Mouse (Mus musculus): ENCODE measurements around the gene Rfc2. TPM values are rescaled to one million over a fixed set of nuclear protein-coding genes. Genes with fewer than 3 reads are reported as not detected.

Rfc2 gene
- 10 to 100 TPM; 54.0 to 67.3 (median 60.3) TPM for total RNA-seq (2022)

DNA sequence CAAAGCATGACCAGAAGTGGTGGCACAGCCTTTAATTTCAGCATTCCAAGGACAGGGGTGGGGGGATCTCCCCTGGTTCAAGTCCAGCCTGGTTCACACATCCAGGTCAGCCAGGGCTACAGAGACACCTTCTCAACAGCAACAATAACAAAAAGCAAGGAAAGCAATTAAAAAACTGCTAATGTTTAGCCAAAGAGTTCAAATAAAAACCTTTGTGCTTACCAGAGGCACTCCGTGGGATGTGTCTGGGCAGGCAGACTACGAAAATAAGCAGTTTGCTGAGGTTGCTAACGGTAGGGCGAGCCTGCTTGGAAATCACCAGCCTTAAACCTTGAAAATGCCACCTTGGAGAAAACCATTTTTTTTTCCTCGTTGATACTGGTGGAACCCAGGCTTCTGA, at the start of gene Rfc2:
Gene Rfc2, plus strand, starts transcription at position 221 of the 400 bp plus-strand sequence.
- no peak for DNase-seq (ENCODE audit: low spot score in 2 of 2)

DNA sequence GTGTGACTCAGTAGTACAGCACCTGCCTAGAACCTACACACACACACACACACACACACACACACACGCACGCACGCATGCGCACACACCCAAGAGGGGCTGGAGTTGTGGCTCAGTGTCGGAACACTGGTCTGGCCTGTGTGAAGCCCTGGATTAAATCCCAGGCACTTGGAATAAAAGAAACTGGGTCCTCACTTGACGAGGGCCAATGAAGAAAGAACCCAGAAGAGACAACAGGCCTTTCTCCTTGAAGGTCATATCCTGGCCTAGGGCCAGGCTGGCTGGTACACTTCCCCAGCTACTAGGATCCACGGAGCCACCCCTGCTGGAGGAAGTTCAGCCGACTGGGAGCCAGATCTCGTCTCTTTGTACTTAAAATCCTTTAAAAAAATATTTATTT, 49.6 kb upstream of the Rfc2 start:
- DNase-seq (ENCODE audit: low spot score in 2 of 2), result peak in 1 of 2 experiments; percentile 59

GRCm38 (mm10) chr5:134532417-134532816, 48.7 kb upstream of the Rfc2 start:
- no peak for DNase-seq (ENCODE audit: low spot score in 2 of 2)

- no peak for DNase-seq (ENCODE audit: low spot score in 2 of 2)
Measured at GRCm38 (mm10) chr5:134536036-134536435, 45.1 kb upstream of the Rfc2 start.

GRCm38 (mm10) chr5:134539891-134540290, 41.3 kb upstream of the Rfc2 start:
- peak in 1 of 2 experiments; percentile 60 for DNase-seq (ENCODE audit: low spot score in 2 of 2)

DNA sequence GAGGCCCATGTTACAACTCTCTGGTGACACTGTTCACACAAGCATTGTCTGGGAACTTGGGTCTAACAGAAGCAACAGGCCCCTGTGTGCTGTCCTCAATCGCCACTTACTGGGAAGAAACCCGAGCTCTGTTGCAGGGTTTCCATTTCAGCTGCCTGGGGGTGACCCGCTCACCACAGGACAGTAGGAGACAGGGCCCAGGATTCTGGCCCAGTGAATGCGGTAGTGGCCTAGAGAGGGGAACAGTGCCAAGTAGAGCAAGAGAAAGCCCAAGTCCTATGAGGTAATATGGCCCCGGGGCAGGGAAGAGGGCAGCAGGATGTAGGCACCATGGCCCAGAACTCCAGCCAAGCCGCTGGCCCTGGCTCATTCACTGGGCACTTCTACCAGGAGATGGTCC, 40.3 kb upstream of the Rfc2 start:
- no peak for DNase-seq (ENCODE audit: low spot score in 2 of 2)

DNA sequence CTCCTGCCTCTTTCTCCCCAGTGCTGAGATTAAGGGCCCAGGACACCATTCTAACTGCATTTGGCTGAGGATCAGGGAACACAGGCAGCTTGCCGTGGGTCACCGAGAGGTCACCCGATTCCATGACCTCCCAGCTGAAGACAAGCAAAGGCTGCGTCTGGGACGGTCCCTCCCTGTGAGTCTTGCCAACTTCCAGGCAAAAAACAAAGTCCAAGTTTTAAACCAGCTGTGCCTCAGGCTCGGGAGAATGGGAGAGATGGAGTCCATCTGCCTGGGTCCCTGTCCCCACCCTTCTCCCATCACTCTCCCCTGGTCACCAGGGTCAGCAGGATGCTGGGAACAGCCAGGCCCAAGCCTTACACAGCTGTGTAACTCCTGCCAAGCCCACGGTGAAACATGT, 39.5 kb upstream of the Rfc2 start:
- DNase-seq (ENCODE audit: low spot score in 2 of 2), result no peak

DNA sequence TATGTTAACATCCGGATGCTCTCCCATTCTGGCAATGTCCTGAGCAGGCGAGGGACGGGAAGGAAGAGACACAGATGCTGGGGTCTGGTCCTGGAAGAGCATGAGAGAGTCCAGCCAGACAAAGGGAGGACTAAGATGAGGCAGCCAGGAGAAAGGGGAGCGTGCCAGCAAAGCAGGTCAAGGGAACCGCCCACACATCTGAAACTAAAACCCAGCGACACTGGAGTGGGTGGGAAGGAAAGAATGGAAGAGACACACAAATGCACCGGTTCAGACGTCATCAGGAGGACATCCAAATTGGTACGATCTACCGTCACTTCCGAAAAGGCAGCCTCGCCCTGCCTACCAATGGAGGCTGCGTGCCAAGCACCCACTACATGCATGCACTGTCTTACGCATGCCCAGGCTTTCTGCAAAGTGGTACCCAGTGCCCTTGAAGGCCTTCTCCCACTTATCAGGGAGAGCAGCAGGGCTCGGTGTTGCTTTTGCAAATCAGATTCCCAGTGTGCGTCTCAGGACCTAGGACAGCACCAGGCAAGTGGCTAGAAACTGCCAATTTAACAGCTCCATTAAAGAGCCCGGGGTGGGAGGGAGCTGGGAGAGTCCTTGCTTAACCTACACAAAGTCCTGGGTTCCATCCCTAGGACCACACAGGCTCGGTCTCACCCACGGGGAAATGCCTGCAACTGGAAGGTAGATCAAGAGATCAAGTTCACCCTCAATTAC, 36.5 kb upstream of the Rfc2 start:
- DNase-seq (ENCODE audit: low spot score in 2 of 2), result peak in 1 of 2 experiments; percentile 70

DNA sequence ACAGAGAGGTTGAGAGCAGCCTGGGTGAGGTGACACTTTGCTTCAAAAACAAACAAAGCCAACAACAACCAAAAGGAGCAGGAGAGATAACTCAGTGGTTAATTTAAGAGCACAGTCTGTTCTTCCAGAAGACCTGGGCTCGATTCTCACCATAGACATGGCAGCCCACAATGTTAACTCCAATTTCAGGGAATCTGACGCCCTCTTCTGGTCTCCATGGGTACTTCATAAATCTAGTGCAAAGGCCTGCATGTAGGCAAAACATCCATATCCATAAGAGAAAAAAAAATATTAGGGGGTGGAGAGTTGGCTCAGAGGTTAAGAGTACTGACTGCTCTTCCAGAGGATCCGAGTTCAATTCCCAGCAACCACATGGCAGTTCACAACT, 35.9 kb upstream of the Rfc2 start:
- no peak for DNase-seq (ENCODE audit: low spot score in 2 of 2)

DNA sequence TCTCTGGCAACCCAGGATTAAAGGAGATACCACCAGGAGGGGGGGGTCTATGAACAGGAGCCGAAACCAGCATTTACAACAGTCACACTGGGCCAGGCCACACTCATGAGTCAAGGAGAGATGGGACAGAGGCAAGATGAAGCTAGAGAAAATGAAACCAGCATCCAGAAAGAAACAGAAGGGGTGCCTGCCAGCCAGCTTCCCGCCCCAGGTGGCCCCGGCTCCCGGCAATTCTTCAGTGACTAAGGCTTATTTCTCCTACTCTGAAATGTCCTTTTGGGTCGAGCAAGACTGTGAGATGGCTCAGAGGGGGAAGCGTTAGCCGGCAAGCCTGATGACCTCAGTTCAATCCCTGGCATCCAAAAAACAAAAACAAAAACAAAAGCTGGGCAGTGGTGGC, 34.4 kb upstream of the Rfc2 start:
- DNase-seq (ENCODE audit: low spot score in 2 of 2), result no peak

- no peak for DNase-seq (ENCODE audit: low spot score in 2 of 2)
Measured at GRCm38 (mm10) chr5:134548306-134548705, 32.9 kb upstream of the Rfc2 start.

- no peak for DNase-seq (ENCODE audit: low spot score in 2 of 2)
Measured at GRCm38 (mm10) chr5:134549640-134550168, 31.5 kb upstream of the Rfc2 start.

DNA sequence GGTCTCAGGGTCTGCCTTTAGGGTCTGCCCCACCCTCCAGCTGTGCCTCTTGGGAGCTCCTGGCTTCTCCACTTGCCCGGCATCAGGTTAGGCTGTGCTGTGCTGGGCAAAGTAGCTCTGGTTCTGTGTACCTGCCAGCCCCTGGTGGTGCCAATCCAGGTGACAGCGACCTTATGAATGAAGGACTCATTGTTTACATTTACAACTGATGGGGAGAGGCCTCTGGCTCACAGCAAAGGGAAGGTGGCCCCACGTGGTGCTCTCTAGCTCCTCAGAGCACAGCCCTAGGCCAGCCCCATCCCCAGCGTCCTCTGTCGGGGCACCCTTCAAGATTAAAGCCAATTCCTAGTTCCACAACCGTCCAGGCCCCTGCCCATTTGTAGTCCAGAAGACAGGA, 30.3 kb upstream of the Rfc2 start:
- no peak for DNase-seq (ENCODE audit: low spot score in 2 of 2)

DNA sequence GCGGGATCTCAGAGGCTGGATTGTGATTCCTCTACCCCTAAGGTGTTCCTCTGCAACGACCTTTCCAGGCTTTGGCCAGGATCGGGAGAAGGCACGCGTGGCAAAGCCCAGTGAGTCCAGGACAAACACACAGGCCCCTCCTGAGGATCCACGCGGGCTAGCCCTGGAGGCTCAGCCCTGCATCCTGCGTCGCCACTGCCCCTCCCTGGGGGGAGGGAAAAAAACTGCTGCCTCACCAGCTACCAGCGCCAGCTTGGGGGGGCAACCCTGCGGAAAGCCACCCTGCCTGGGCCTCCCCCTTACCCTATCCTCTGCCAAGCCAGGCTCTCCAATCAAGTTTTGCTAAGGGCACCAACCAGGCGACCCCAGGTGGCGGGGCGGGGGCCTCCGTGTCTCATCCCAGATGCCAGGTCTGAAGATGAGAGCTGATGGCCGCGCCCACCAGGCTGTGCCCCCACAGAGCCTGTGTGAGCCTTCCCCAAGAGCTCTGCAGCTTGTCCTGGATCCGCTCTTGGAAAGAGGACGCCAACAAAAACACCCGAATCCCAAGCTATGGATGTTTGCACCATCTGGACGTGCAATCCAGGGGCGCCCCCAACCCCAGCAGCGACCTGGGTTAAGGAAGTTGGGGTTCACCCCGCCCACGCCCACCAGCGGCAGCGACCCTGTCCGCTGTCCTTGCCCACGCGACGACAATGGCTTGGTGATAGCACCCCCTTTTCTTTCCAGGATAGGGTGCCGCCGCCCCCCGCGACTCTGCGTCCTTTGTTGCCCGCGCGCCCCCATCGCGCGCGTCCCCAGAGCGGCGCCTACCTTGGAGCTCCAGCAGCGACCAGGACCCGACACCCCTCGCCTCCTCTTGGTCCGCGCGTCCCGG, 29.7 kb upstream of the Rfc2 start:
- DNase-seq (ENCODE audit: low spot score in 2 of 2), result peak; percentile 40 to 62

DNA sequence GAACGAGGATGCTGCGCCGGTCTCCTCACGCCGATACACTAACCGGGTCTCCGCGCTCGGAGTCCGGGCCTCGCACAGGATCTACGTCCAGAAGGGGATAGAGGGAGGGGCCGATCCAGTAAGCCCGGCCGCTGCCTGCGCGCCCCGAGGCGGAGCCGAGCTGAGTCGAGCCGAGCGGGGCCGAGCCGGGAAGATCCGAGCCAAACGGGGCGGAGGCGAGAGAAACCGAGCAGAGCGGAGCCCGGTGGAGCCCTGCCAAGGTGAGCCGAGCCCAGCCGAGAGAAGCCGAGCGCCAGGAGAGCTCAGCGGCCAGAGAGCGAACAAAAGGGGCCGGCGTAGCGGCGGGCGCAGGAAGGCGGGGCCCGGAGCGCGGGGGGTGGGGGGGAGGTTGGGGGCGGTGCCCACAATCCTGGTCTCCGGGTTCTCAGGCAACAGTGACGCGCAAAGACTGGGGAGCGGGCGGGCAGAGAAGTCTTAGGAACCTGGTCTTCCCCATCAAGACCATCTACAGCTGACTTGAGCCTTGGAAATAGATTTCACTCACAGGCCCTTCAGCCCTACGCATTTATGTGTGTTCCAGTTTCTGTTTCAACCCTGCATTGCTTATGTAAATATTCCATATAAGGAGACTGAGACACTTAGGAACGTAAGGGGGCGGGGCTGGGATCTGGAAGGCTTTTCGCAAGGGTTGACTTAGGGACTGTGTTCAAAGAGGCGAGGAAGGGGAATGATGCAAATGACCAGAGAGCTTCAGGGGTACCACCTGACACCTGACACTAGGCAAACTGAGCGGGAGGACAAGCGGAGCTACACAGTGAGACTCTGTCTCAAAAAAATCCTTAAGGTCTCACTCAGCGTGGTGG, 28.8 kb upstream of the Rfc2 start, which contains the start of gene Clip2:
Gene Clip2, minus strand, starts transcription at position 325 of the 863 bp plus-strand sequence.
- peak; percentile 94 to 97 for DNase-seq (ENCODE audit: low spot score in 2 of 2)

DNA sequence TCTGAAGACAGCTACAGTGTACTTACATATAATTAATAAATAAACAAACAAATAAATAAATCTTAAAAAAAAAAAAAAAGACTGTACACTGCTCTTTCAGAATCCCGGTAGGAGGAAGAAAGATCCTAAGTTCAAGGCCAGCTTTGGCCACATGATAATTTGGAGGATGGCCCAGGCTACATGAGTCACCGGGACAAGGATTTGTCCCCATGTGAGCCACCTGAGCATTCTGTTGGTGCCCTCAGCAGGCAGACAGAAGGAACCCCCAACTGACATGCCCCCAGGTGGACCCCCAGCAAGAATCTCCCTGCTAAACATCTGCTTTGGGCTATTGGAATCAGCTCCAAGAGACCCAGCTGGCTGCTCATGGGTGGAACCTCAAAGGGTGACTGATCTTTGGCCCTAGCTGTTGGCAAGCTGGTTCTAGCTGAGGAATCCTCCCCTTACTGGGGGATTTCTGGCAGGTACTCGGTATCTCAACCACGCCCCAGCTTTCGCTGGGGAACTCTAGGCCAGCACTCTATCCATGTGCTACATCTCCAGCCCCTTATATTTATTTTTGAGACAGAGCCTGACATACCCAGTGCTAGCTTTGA, 27.1 kb upstream of the Rfc2 start:
- DNase-seq (ENCODE audit: low spot score in 2 of 2), result no peak

DNA sequence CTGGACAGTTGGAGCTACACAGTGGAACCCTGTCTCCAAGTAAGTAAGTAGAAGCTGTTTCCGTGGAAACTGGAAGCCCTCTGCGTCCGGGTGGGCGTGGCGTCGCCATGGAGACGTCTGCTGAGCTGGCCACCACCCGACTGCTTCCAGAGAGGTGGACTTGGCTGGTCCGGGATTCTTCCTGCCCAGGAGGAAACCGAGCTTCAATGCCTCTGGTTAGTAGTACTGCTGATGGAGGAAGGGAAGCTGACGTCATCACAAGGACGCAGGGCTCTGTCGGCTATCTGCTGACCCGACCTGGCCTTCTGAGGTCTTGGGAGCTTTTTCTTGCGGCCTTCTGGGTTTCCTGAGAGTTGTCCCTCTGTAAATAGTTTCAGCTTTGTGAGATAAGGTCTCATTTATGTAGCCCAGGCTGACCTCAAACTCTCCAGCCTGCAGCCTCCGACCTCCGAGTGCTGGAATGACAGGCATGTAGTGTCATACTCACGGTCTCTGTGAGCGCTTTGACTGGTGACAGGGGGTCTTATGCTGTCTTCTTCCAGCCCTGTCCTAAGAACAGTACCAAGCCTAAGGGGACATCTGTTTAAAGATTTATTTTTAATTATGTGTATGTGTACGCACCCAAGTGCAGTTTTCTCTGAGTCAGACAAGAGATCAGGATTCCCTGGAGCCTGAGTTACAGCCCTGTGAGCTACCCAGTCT, 25.6 kb upstream of the Rfc2 start:
- peak; percentile 54 to 83 for DNase-seq (ENCODE audit: low spot score in 2 of 2)

DNA sequence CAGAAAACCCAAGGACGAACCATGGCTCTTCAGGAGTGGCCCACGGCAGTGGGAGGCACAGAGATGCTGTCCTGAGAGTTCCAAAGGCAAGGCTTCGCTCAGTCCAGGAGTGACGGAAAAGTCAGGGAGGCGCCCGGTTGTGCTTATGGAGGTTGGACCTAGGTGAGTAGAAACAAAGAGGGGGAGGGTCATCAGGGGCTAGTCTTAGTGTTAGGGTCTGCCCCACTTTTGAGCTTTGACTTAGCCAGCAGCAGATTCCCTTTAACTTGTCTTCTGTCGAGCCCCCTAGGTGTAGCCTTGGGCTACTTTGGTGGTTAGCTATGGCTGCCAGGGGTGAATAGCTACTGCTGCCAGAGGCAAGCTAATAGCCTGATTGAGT, 21.1 kb upstream of the Rfc2 start, which contains the start of gene Syna:
Gene Syna, minus strand, starts transcription at position 101 of the 379 bp plus-strand sequence.
- no peak for DNase-seq (ENCODE audit: low spot score in 2 of 2)

GRCm38 (mm10) chr5:134560450-134561171, 20.6 kb upstream of the Rfc2 start:
- DNase-seq (ENCODE audit: low spot score in 2 of 2), result no peak

DNA sequence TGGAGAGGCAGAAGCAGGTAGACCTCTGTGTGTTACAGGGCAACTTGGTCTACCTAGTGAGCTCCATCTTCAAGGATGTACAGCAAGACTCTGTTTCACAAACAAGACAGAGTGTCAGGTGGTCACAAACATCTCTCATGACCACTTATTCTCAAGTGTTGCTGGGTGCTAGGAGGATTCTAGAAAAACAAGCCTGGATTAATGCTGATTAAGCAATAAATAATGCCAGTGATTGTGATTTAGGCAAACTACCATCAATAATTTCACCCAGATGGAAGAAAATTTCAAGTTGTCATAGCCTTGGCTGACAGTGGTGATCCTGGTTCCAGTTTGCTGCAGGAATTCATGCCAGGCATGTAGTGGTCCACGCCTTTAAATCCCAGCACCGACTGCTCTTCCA, 16.9 kb upstream of the Rfc2 start:
- DNase-seq (ENCODE audit: low spot score in 2 of 2), result no peak
